Mouse (Mus musculus) midbrain, embryonic 13.5 days (tissue): ENCODE measurements around the gene Ccni. TPM values are rescaled to one million over a fixed set of nuclear protein-coding genes. Genes with fewer than 3 reads are reported as not detected.

Source experiments
- ATAC-seq: fragments of 200-750 bp; cut with Nextera tagmentation; 2 replicates; pipeline ENCODE4 v1.8.0; 2017; ENCODE audit warnings: mild to moderate bottlenecking, moderate TSS enrichment, moderate library complexity
- H3K27ac ChIP-seq: fragments of 300-500 bp; sonication (generic); 2 replicates; pipeline ENCODE4 v1.5.1; 2015; ENCODE audit warnings: inconsistent platforms, mild to moderate bottlenecking, moderate library complexity
- H3K27me3 ChIP-seq: fragments of 300-500 bp; sonication (generic); 2 replicates; pipeline ENCODE4 v1.6.1; 2015; ENCODE audit warnings: mild to moderate bottlenecking, inconsistent platforms
- H3K36me3 ChIP-seq: fragments of 300-500 bp; sonication (generic); 2 replicates; pipeline ENCODE4 v1.6.1; 2015; ENCODE audit warnings: mild to moderate bottlenecking, inconsistent platforms
- H3K4me1 ChIP-seq: fragments of 300-500 bp; sonication (generic); replicated peaks from 2 replicates; pipeline ENCODE4 v1.6.1; 2015; ENCODE audit warnings: inconsistent platforms
- H3K4me2 ChIP-seq: fragments of 300-500 bp; sonication (generic); replicated peaks from 2 replicates; pipeline ENCODE4 v1.6.1; 2015; ENCODE audit warnings: moderate library complexity, mild to moderate bottlenecking, inconsistent platforms
- H3K4me3 ChIP-seq: fragments of 300-500 bp; sonication (generic); replicated peaks from 2 replicates; pipeline ENCODE4 v1.5.1; 2015; ENCODE audit warnings: mild to moderate bottlenecking, inconsistent platforms
- H3K9ac ChIP-seq: fragments of 300-500 bp; sonication (generic); replicated peaks from 2 replicates; pipeline ENCODE4 v1.6.1; 2015; ENCODE audit warnings: mild to moderate bottlenecking, inconsistent platforms
- H3K9me3 ChIP-seq: fragments of 300-500 bp; sonication (generic); 2 replicates; pipeline ENCODE4 v1.6.1; 2016; ENCODE audit warnings: mild to moderate bottlenecking, inconsistent platforms
- WGBS: fragments of 180-500 bp; shearing (Covaris S2); methylation state at CpG from one replicate; pipeline ENCODE4 v1.1.7; 2015; 5-methylcytosine and 5-hydroxymethylcytosine counted together
- polyA plus RNA-seq: library from polyadenylated mRNA; unstranded; fragments of >200 nt; fragmentation: Nextera tagmentation; extraction: Ambion mirVana; gene quantifications from 2 replicates; pipeline ENCODE4 v1.2.1, GENCODE M21; 2015

The Ccni gene
- polyA plus RNA-seq, 1 experiment from 2014 or later, result 152 TPM

DNA sequence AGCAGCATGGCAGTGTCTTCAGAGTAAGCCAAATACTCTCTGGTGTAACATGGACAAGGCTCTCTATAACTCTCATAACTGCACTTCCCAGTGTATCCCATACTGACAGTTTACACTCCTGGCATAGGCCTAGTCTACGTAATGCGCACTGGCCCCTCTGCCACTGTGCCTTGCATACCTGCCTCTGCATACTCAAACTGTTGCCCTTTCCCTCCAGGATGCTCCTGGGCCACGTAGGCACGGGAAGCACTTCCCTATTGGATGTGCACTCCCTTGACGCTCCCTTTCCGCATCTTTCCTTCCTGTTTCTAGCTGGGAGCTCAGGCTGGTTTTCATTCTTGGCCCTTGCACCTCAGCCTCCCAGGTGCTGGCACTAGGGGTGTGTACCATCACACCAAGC, 21.7 kb downstream of the Ccni start:
- Histone ChIP-seq H3K27ac (no peak overlapping the region), H3K27me3 (no peaks in the 10 kb centered on the region), H3K4me3 (no peak overlapping the region), H3K9ac (no peak overlapping the region), H3K36me3 (peaks cover 64% of the 10 kb centered on the region), H3K9me3 (no peaks in the 10 kb centered on the region), H3K4me2 (no peak overlapping the region), H3K4me1 (no peaks in the 10 kb centered on the region)
- ATAC-seq, result no peak
- 90% methylated on average over 6 of the region's 6 CpGs for WGBS

DNA sequence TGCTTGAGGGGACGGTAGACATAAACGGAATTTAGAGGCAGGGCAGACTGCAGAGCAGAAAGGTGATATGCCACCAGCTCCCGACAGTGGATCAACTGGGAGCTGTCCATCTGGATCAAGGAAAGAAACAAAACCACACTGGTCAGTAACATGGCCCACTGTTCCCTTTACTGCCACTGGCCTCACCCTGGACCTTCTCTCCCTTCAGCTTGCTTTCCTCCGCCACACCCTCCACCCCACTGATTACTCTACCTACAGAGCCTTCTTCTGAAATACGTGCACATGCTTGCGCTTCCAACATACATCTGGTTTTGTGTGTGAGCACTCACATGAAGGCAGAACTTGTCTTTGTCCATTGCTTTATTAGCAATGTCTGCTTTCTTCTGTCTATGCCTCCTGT, 23.0 kb downstream of the Ccni start:
- no peak overlapping the region for H3K4me3 ChIP-seq
- ATAC-seq, result no peak
- no peaks in the 10 kb centered on the region for H3K9me3 ChIP-seq
- H3K4me2 ChIP-seq, result no peak overlapping the region
- H3K9ac ChIP-seq, result no peak overlapping the region
- 85% methylated on average over 6 of the region's 6 CpGs for WGBS
- peaks cover 59% of the 10 kb centered on the region for H3K36me3 ChIP-seq
- H3K27me3 ChIP-seq, result no peaks in the 10 kb centered on the region
- no peak overlapping the region for H3K27ac ChIP-seq
- H3K4me1 ChIP-seq, result no peaks in the 10 kb centered on the region

GRCm38 (mm10) chr5:93180252-93180651, 26.0 kb downstream of the Ccni start:
- Histone ChIP-seq H3K36me3 (peaks cover 45% of the 10 kb centered on the region), H3K9me3 (no peaks in the 10 kb centered on the region), H3K27me3 (no peaks in the 10 kb centered on the region), H3K4me2 (no peak overlapping the region), H3K9ac (no peak overlapping the region), H3K27ac (no peak overlapping the region), H3K4me1 (no peaks in the 10 kb centered on the region), H3K4me3 (no peak overlapping the region)
- WGBS, result 80% methylated on average over 2 of the region's 2 CpGs
- no peak for ATAC-seq

DNA sequence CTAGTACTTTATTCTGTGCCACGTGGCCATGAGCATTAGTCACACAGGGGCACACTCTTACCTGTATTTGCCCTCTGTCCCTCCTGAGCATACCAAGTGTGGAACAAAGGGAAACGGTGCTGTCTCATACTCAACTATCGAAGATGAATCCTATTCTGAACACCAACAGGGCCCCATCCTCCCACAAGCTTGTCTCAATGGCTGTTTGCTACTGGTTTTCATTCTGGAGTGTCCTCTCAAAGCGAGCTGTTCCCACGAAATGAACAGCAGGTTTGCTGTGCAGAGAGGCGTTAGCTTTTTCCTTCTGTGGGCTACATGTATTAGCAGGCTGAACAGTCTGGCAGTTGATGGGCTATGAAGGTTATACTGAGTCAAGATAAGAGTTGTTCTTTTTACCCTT, 27.7 kb downstream of the Ccni start:
- peaks cover 50% of the 10 kb centered on the region for H3K36me3 ChIP-seq
- no peak overlapping the region for H3K4me2 ChIP-seq
- no peaks in the 10 kb centered on the region for H3K4me1 ChIP-seq
- no peaks in the 10 kb centered on the region for H3K9me3 ChIP-seq
- no peak overlapping the region for H3K4me3 ChIP-seq
- no peak overlapping the region for H3K9ac ChIP-seq
- ATAC-seq, result no peak
- 80% methylated on average over 6 of the region's 6 CpGs for WGBS
- H3K27ac ChIP-seq, result no peak overlapping the region
- H3K27me3 ChIP-seq, result no peaks in the 10 kb centered on the region

- H3K4me3 ChIP-seq, result no peak overlapping the region
- H3K9ac ChIP-seq, result no peak overlapping the region
- H3K27ac ChIP-seq, result no peak overlapping the region
- H3K9me3 ChIP-seq, result no peaks in the 10 kb centered on the region
- no peak for ATAC-seq
- no peaks in the 10 kb centered on the region for H3K27me3 ChIP-seq
- H3K36me3 ChIP-seq, result peaks cover 56% of the 10 kb centered on the region
- H3K4me1 ChIP-seq, result no peaks in the 10 kb centered on the region
- WGBS, result 89% methylated on average over 6 of the region's 6 CpGs
- H3K4me2 ChIP-seq, result no peak overlapping the region
Measured at GRCm38 (mm10) chr5:93174675-93175074, 31.6 kb downstream of the Ccni start.

DNA sequence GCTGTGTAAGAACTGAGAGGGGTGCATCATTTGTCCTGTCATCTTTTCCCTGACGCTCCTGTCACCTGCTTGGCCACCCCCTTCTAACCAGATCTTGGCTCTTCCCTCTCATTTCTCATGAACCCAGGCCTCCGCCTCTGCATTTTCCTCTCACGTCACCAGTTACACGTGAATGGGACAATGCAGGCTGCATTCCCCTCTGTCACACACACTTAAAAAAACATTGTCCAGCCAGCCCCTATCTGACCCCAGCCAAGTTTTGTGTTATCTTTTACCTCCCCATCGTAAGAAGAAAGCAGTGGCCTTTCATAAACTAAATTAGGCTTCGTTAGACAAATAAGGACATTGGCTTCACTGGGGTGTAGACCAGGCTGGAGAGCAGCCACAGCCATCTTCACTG, 33.8 kb downstream of the Ccni start:
- H3K9ac ChIP-seq, result no peak overlapping the region
- H3K4me3 ChIP-seq, result no peak overlapping the region
- H3K9me3 ChIP-seq, result no peaks in the 10 kb centered on the region
- H3K4me1 ChIP-seq, result no peaks in the 10 kb centered on the region
- 93% methylated on average over 6 of the region's 6 CpGs for WGBS
- no peak overlapping the region for H3K4me2 ChIP-seq
- H3K27ac ChIP-seq, result no peak overlapping the region
- no peak for ATAC-seq
- no peaks in the 10 kb centered on the region for H3K27me3 ChIP-seq
- peaks cover 65% of the 10 kb centered on the region for H3K36me3 ChIP-seq

- Histone ChIP-seq H3K4me2 (no peak overlapping the region), H3K4me3 (no peak overlapping the region), H3K4me1 (no peaks in the 10 kb centered on the region), H3K36me3 (peaks cover 73% of the 10 kb centered on the region), H3K27ac (no peak overlapping the region), H3K27me3 (no peaks in the 10 kb centered on the region), H3K9me3 (no peaks in the 10 kb centered on the region), H3K9ac (no peak overlapping the region)
- no peak for ATAC-seq
- 98% methylated on average over 15 of the region's 15 CpGs for WGBS
Measured at GRCm38 (mm10) chr5:93171420-93171819, 34.9 kb downstream of the Ccni start.

DNA sequence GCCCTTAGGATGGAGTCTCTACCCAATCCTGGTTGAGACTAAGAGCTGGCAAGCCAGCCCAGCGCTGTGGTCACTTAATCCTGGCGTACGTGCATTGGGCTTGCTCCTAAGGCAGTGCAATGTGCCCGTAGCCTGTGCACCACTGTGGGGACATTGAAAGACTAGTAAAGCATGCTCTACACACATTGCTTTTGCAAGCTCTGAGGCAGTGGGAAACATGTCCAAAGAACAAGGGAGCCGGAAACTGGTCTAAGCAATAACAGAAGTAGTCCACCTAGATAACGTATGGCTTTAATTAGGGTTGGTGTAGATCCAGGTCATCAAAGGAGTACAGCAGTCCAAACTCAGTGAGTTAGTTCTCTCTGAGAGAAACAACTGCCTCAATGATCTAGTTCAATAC, 37.6 kb downstream of the Ccni start:
- H3K27ac ChIP-seq, result no peak overlapping the region
- WGBS, result 92% methylated on average over 6 of the region's 6 CpGs
- no peak overlapping the region for H3K4me2 ChIP-seq
- peaks cover 78% of the 10 kb centered on the region for H3K36me3 ChIP-seq
- no peak overlapping the region for H3K9ac ChIP-seq
- no peaks in the 10 kb centered on the region for H3K4me1 ChIP-seq
- H3K4me3 ChIP-seq, result no peak overlapping the region
- no peaks in the 10 kb centered on the region for H3K9me3 ChIP-seq
- H3K27me3 ChIP-seq, result no peaks in the 10 kb centered on the region
- ATAC-seq, result no peak

- Histone ChIP-seq H3K4me1 (no peaks in the 10 kb centered on the region), H3K27me3 (no peaks in the 10 kb centered on the region), H3K36me3 (peaks cover 78% of the 10 kb centered on the region), H3K9me3 (no peaks in the 10 kb centered on the region), H3K27ac (no peak overlapping the region), H3K4me3 (no peak overlapping the region), H3K9ac (no peak overlapping the region), H3K4me2 (no peak overlapping the region)
- no peak for ATAC-seq
- 92% methylated on average over 11 of the region's 11 CpGs for WGBS
Measured at GRCm38 (mm10) chr5:93167919-93168516, 38.3 kb downstream of the Ccni start.

DNA sequence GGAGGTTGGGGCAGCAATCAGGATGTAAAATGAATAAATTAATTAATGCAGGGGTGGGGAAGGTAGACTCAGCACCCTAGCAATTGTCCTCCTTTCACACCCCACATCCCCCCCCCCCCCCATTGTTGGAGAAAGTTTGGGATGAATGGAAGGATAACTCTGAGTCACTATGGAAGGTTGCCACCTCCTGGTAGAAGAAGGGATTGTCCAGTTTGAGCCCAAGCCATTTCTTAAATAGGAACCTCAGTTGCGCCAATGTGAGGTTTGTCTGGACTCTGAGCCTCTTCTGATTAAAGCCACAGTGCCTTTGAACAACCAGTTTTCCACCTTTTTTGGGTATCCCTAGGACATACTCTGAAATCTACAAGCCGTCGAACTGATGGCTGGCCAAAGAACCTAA, 42.8 kb downstream of the Ccni start:
- Histone ChIP-seq H3K4me3 (no peak overlapping the region), H3K27ac (no peak overlapping the region), H3K4me1 (no peaks in the 10 kb centered on the region), H3K9me3 (no peaks in the 10 kb centered on the region), H3K36me3 (peaks cover 79% of the 10 kb centered on the region), H3K9ac (no peak overlapping the region), H3K27me3 (no peaks in the 10 kb centered on the region), H3K4me2 (no peak overlapping the region)
- WGBS, result 84% methylated on average over 3 of the region's 3 CpGs
- peak; percentile 28; the same call in 1 of the 2 replicates for ATAC-seq

- no peak overlapping the region for H3K27ac ChIP-seq
- no peak overlapping the region for H3K4me2 ChIP-seq
- ATAC-seq, result no peak
- no peaks in the 10 kb centered on the region for H3K27me3 ChIP-seq
- H3K36me3 ChIP-seq, result peaks cover 57% of the 10 kb centered on the region
- WGBS, result 93% methylated on average over 11 of the region's 11 CpGs
- H3K9ac ChIP-seq, result no peak overlapping the region
- no peak overlapping the region for H3K4me3 ChIP-seq
- H3K4me1 ChIP-seq, result peaks cover 13% of the 10 kb centered on the region; the same call in 1 of the 2 replicates
- H3K9me3 ChIP-seq, result no peaks in the 10 kb centered on the region
Measured at GRCm38 (mm10) chr5:93154401-93154800, 51.9 kb downstream of the Ccni start.

DNA sequence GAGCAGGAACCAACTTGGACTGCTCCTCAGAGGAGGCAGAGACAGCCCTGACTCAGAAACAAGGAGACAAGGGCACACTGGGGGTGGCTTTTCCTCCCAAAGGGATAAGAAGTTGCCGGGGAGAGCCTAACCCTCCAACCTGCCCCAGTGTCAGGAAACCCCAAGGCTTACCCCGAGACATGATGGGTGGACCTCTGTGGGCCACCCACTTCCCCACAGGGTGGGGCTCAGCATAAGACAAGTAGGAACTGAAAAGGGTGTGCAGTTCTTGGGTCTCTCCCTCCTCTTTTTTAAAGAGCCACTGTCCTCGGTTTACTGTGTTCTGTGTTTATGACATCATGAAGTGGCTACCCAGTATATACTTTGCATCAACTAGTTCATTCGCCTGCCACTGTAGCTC, 53.8 kb downstream of the Ccni start:
- Histone ChIP-seq H3K27ac (no peak overlapping the region), H3K4me3 (no peak overlapping the region), H3K36me3 (peaks cover 45% of the 10 kb centered on the region), H3K4me1 (peaks cover 13% of the 10 kb centered on the region; the same call in 1 of the 2 replicates), H3K9me3 (no peaks in the 10 kb centered on the region), H3K9ac (no peak overlapping the region), H3K27me3 (no peaks in the 10 kb centered on the region), H3K4me2 (no peak overlapping the region)
- 92% methylated on average over 4 of the region's 4 CpGs for WGBS
- no peak; the same call in 1 of the 2 replicates for ATAC-seq

DNA sequence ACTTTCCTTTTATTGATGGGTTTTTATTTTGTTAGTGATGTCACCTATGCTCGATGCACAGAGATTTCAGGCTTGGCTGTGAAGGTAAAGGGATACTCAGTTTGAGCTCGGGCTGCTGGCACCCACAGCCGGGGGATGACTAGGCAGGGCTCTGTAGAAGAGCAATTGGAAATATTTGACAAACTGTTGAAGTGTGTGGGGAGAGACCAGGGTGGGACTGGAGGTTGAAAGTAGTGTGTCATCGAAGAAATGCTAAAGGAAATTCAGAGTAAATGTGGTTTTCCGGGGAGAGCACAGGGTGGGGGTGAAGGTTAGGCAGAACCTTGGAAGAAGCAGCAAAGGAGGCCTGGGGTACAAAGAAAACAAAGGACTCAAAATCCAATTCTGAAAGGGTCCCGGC, 54.3 kb downstream of the Ccni start:
- Histone ChIP-seq H3K9ac (no peak overlapping the region), H3K27me3 (no peaks in the 10 kb centered on the region), H3K27ac (no peak overlapping the region), H3K4me2 (no peak overlapping the region), H3K4me3 (no peak overlapping the region), H3K36me3 (peaks cover 41% of the 10 kb centered on the region), H3K9me3 (no peaks in the 10 kb centered on the region), H3K4me1 (peaks cover 13% of the 10 kb centered on the region; the same call in 1 of the 2 replicates)
- 76% methylated on average over 6 of the region's 6 CpGs for WGBS
- no peak for ATAC-seq
